In genomic region chr8:78741965-78742364, GRCm38 (mm10) we compare ENCODE assay signal across 9 mouse cellular contexts.
DNase-seq lines count a peak whose midpoint lies in the region; ATAC-seq and TF ChIP-seq lines count a peak whose summit lies in the region.
"Had no signal": no experiment of that assay in that cellular context is flagged by ENCODE, and none has a peak within 500 bp of the region (broad histone marks: within the 10 kb centered on the region; RNA-seq: fewer than 3 reads in every experiment).

No protein-coding gene starts in this region.

- TF ChIP-seq CTCF in left cerebral cortex, adult 2 months (IDR thresholded peaks at IDR 0.05) = peak; percentile 61

- intact Hi-C loops in left cerebral cortex, adult 2 months (cut with DNase I) = loop anchor here (2.0 to 5.0 kb wide), 3 partner anchors 90 to 679 kb away; no protein-coding TSS in a partner anchor

- TF ChIP-seq POLR2A in myocyte (IDR thresholded peaks at IDR 0.05; ENCODE audit: insufficient read length, low read depth) = no peak

- H3K9ac ChIP-seq in embryonic facial prominence, embryonic 12.5 days = no peak overlapping the region
- H3K9ac ChIP-seq in hindbrain, embryonic 14.5 days = no peak overlapping the region

- H3K4me1 ChIP-seq in embryonic facial prominence, embryonic 12.5 days = peaks cover 32% of the 10 kb centered on the region
- no peaks in the 10 kb centered on the region for H3K4me1 ChIP-seq in hindbrain, embryonic 14.5 days (replicated peaks; ENCODE audit: control insufficient read depth, insufficient read depth, low read length)

- DNase-seq in left cerebral cortex, adult 2 months (ENCODE audit: extremely low spot score in 1 of 2, low spot score in 2 of 2) = no peak
- DNase-seq in left cerebral cortex, adult 8-10 months (ENCODE audit: low spot score in 2 of 2) = no peak
- DNase-seq in hindbrain, embryonic 14.5 days (ENCODE audit: low spot score) = peak; percentile 64
- DNase-seq in thymus, adult 18-20 months = no peak
- no peak for DNase-seq in layer of hippocampus, postnatal 10 days (ENCODE audit: low spot score in 2 of 2)
- no peak for DNase-seq in right cerebral cortex, adult 2 months (ENCODE audit: low spot score in 2 of 2)

- H3K79me2 ChIP-seq in myocyte (ENCODE audit: control insufficient read depth, insufficient read depth) = no peaks in the 10 kb centered on the region

- H3K9me3 ChIP-seq in embryonic facial prominence, embryonic 12.5 days = no peaks in the 10 kb centered on the region
- no peaks in the 10 kb centered on the region for H3K9me3 ChIP-seq in hindbrain, embryonic 14.5 days (ENCODE audit: control insufficient read depth, low read length)

- H3K4me3 ChIP-seq in left cerebral cortex, adult 2 months = no peak overlapping the region
- no peak overlapping the region for H3K4me3 ChIP-seq in embryonic facial prominence, embryonic 12.5 days
- H3K4me3 ChIP-seq in hindbrain, embryonic 14.5 days (replicated peaks; ENCODE audit: low read length) = no peak overlapping the region
- H3K4me3 ChIP-seq in myocyte = no peak overlapping the region

- H3K4me2 ChIP-seq in embryonic facial prominence, embryonic 12.5 days (replicated peaks) = no peak overlapping the region
- H3K4me2 ChIP-seq in hindbrain, embryonic 14.5 days (replicated peaks) = no peak overlapping the region
- H3K4me2 ChIP-seq in myocyte (ENCODE audit: low read depth) = peak overlapping the region; percentile 62

- H3K27ac ChIP-seq in left cerebral cortex, adult 2 months = peak overlapping the region; percentile 66
- peak overlapping the region; percentile 90 for H3K27ac ChIP-seq in embryonic facial prominence, embryonic 12.5 days
- H3K27ac ChIP-seq in hindbrain, embryonic 14.5 days = peak overlapping the region; percentile 68

- no peaks in the 10 kb centered on the region for H3K27me3 ChIP-seq in embryonic facial prominence, embryonic 12.5 days
- no peaks in the 10 kb centered on the region for H3K27me3 ChIP-seq in hindbrain, embryonic 14.5 days (ENCODE audit: control insufficient read depth, insufficient read depth, low read length)
- H3K27me3 ChIP-seq in myocyte (ENCODE audit: control insufficient read depth, insufficient read depth, insufficient read length) = no peaks in the 10 kb centered on the region

- ATAC-seq in embryonic facial prominence, embryonic 12.5 days (ENCODE audit: insufficient number of reproducible peaks, insufficient read depth, low FRiP score, low TSS enrichment) = peak; percentile 50; the same call in 1 of the 2 replicates
- ATAC-seq in hindbrain, embryonic 14.5 days (ENCODE audit: low FRiP score) = peak; percentile 50
- ATAC-seq: inflammation-experienced regulatory T-cells, adult 6 months had no signal

- 16% methylated on average over 3 of the region's 3 CpGs for WGBS in embryonic facial prominence, embryonic 12.5 days
- 40% methylated on average over 3 of the region's 3 CpGs for WGBS in hindbrain, embryonic 14.5 days

- H3ac ChIP-seq in myocyte (ENCODE audit: control insufficient read depth, insufficient read length) = no peak overlapping the region

- H3K36me3 ChIP-seq in embryonic facial prominence, embryonic 12.5 days = no peaks in the 10 kb centered on the region
- H3K36me3 ChIP-seq in hindbrain, embryonic 14.5 days (replicated peaks; ENCODE audit: control insufficient read depth, insufficient read depth) = no peaks in the 10 kb centered on the region
- no peaks in the 10 kb centered on the region for H3K36me3 ChIP-seq in myocyte (ENCODE audit: control insufficient read depth, insufficient read depth)

TF ChIP-seq in myocyte, 11 proteins besides CTCF, POLR2A, EP300 and RAD21:
- no peak for TF ChIP-seq MYOD1 (IDR thresholded peaks at IDR 0.05; ENCODE audit: control insufficient read depth in 1 of 3, insufficient read length in 2 of 3, low read depth in 2 of 3)
- TF ChIP-seq TCF3 (IDR thresholded peaks at IDR 0.05; ENCODE audit: insufficient read length, low read depth) = no peak
- no peak for TF ChIP-seq SRF (IDR thresholded peaks at IDR 0.05; ENCODE audit: control insufficient read depth, insufficient read length, low read depth)
- no peak for TF ChIP-seq USF1 (IDR thresholded peaks at IDR 0.05; ENCODE audit: low read depth)
- TF ChIP-seq E2F4 (IDR thresholded peaks at IDR 0.05; ENCODE audit: insufficient read depth) = no peak
- TF ChIP-seq MYOG (IDR thresholded peaks at IDR 0.05; ENCODE audit: control insufficient read depth in 1 of 3, insufficient read depth in 1 of 3, insufficient read length in 2 of 3, low read depth in 2 of 3) = no peak
- no peak for TF ChIP-seq POLR2AphosphoS2 (IDR thresholded peaks at IDR 0.05; ENCODE audit: insufficient read length, low read depth)
- TF ChIP-seq TCF12 (IDR thresholded peaks at IDR 0.05; ENCODE audit: insufficient read depth, poor library complexity, severe bottlenecking) = no peak
TF ChIP-seq in myocyte: peak in this region for 0.
